Mouse (Mus musculus): ENCODE data around the gene Pld3. TPM values are rescaled to one million over a fixed set of nuclear protein-coding genes. Genes with fewer than 3 reads are reported as not detected.
A peak's percentile ranks its signal among the peaks of the same experiment; 100 is the strongest.

Gene Pld3
- total RNA-seq, 2 experiments from 2014 or later = 27.2 to 37.9 TPM

GRCm38 (mm10) chr7:27569580-27570224 is 16.7 kb upstream of the Pld3 start:
- DNase-seq = no peak

- DNase-seq = no peak
These were observed 8.0 kb upstream of the Pld3 start for GRCm38 (mm10) chr7:27560978-27561377.

GRCm38 (mm10) chr7:27560291-27560887 is 7.4 kb upstream of the Pld3 start:
- DNase-seq = peak; percentile 60

GRCm38 (mm10) chr7:27552070-27552469 is 948 bp downstream of the Pld3 start:
- DNase-seq = no peak

GRCm38 (mm10) chr7:27549597-27549996 is 3.4 kb downstream of the Pld3 start:
- DNase-seq = no peak

GRCm38 (mm10) chr7:27544675-27545370 is 8.2 kb downstream of the Pld3 start:
- no peak for DNase-seq

- DNase-seq = no peak
These were observed 9.2 kb downstream of the Pld3 start for GRCm38 (mm10) chr7:27543851-27544250.

- no peak for DNase-seq
These were observed 10.0 kb downstream of the Pld3 start for GRCm38 (mm10) chr7:27543065-27543464.

GRCm38 (mm10) chr7:27542392-27543033 is 10.5 kb downstream of the Pld3 start:
- DNase-seq = peak; percentile 76

GRCm38 (mm10) chr7:27541922-27542321 is 11.1 kb downstream of the Pld3 start:
- DNase-seq = no peak

GRCm38 (mm10) chr7:27541431-27541830 is 11.6 kb downstream of the Pld3 start:
- no peak for DNase-seq

GRCm38 (mm10) chr7:27540935-27541334 is 12.1 kb downstream of the Pld3 start:
- no peak for DNase-seq

- no peak for DNase-seq
These were observed 12.5 kb downstream of the Pld3 start for GRCm38 (mm10) chr7:27540521-27540920.

- DNase-seq = no peak
These were observed 14.2 kb downstream of the Pld3 start for GRCm38 (mm10) chr7:27538797-27539196.

GRCm38 (mm10) chr7:27537998-27538397 is 15.0 kb downstream of the Pld3 start:
- DNase-seq = no peak

GRCm38 (mm10) chr7:27536618-27537017 is 16.4 kb downstream of the Pld3 start:
- no peak for DNase-seq

- no peak for DNase-seq
These were observed 17.6 kb downstream of the Pld3 start for GRCm38 (mm10) chr7:27535386-27535785.

- no peak for DNase-seq
These were observed 20.5 kb downstream of the Pld3 start for GRCm38 (mm10) chr7:27532480-27533050.

- no peak for DNase-seq
These were observed 21.3 kb downstream of the Pld3 start for GRCm38 (mm10) chr7:27531707-27532106.

- DNase-seq = no peak
These were observed 22.1 kb downstream of the Pld3 start for GRCm38 (mm10) chr7:27530937-27531336.

GRCm38 (mm10) chr7:27529070-27529469 is 23.9 kb downstream of the Pld3 start:
- DNase-seq = no peak

- DNase-seq = peak; percentile 84
These were observed 26.8 kb downstream of the Pld3 start for GRCm38 (mm10) chr7:27526039-27526827.
